Mouse (Mus musculus) heart, postnatal 10 days (tissue): Measurements from ENCODE around the gene Agfg1. TPM values are rescaled to one million over a fixed set of nuclear protein-coding genes. Genes with fewer than 3 reads are reported as not detected.

Source experiments
- DNase-seq, 2 experiments: peaks; one replicate each; pipeline ENCODE4 v3.0.0; 2021
- intact Hi-C: fragments of 180-260 bp; cut with DNase I; formaldehyde crosslinking; loops from one replicate; pipeline ENCODE4 v1.15.1; 2025
- total RNA-seq, 2 experiments: library from RNA; stranded (reverse); gene quantifications; 2 replicates each; pipeline ENCODE4 v1.2.3; 2021

Gene Agfg1
- 10 to 100 TPM; 39.9 to 43.2 TPM for total RNA-seq

DNA sequence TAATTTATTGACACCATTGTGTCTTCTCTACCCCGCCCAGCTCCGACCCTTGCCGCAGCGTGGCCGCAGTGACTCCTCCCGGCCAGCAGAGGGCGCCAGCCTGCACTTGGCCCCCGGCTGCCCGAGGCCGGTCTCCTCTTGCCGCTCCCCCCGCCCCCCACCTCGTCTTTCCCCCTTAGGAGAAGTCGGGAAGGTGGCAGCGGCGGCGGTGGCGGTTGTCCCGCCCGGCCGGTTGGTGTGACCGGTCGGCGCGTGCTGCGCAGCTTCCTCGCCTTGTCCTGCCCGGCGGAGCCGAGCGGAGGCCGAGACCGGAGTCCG lies at the start of gene Agfg1:
Gene Agfg1 (plus strand): TSS at position 188 of the 318 bp plus-strand sequence.
- intact Hi-C loops = loop anchor here (2.0 to 5.0 kb wide), 4 partner anchors 43 to 148 kb away; no protein-coding TSS in a partner anchor
- peak; percentile 94 to 96 for DNase-seq

DNA sequence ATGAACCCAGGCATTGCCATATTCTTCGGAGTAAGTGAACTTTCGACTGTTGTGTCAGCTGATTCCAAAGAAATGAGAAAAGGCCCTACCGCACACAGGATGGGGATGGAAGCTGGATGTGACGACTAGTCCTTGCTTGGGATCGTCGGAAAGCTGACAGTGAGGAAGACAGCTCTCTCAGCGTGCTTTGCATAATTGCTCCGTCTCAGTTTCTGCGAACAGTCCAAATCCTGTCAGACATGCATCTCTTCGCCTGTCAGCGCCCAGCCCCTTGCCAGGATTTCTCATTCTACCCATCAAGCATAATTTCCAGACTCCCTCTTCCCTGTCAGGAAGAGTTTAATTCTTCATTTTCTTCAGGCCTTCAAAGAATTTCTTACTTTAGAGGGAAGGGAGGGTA lies 48.2 kb upstream of the Agfg1 start:
- DNase-seq = no peak
- intact Hi-C loops = no loop called here

GRCm38 (mm10) chr1:82792238-82792637 lies 47.0 kb upstream of the Agfg1 start:
- DNase-seq = no peak
- intact Hi-C loops = no loop called here

- no peak for DNase-seq
- intact Hi-C loops = no loop called here
These were observed 46.2 kb upstream of the Agfg1 start for GRCm38 (mm10) chr1:82793110-82793509.

GRCm38 (mm10) chr1:82793986-82794385 lies 45.3 kb upstream of the Agfg1 start:
- intact Hi-C loops = no loop called here
- DNase-seq = no peak

DNA sequence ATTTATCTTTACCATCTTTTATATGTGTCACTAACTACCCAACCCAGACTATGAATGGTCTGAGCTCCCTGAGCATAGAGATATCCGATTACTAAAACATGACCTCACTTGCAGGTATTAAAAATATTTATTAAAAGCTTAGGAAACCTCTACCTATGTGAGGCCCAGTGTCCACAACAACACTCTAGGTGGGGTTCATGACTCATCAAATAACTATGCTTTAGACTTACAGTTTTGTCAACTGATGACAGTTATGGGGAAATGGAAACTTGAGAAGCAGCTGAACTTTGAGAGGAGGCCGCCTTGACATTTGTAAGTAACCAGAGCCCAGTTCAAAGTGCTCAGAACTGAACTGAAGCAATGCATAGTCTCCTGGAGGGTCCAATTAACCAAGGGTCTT lies 44.1 kb upstream of the Agfg1 start:
- no peak for DNase-seq
- intact Hi-C loops = no loop called here

- intact Hi-C loops = no loop called here
- DNase-seq = peak in 1 of 2 experiments; percentile 9
These were observed 43.4 kb upstream of the Agfg1 start for GRCm38 (mm10) chr1:82795702-82796443.

GRCm38 (mm10) chr1:82797088-82797487 lies 42.2 kb upstream of the Agfg1 start:
- no peak for DNase-seq
- intact Hi-C loops = no loop called here

- no peak for DNase-seq
- intact Hi-C loops = no loop called here
These were observed 41.0 kb upstream of the Agfg1 start for GRCm38 (mm10) chr1:82798304-82798703.

- no peak for DNase-seq
- intact Hi-C loops = no loop called here
These were observed 40.4 kb upstream of the Agfg1 start for GRCm38 (mm10) chr1:82798922-82799321.

DNA sequence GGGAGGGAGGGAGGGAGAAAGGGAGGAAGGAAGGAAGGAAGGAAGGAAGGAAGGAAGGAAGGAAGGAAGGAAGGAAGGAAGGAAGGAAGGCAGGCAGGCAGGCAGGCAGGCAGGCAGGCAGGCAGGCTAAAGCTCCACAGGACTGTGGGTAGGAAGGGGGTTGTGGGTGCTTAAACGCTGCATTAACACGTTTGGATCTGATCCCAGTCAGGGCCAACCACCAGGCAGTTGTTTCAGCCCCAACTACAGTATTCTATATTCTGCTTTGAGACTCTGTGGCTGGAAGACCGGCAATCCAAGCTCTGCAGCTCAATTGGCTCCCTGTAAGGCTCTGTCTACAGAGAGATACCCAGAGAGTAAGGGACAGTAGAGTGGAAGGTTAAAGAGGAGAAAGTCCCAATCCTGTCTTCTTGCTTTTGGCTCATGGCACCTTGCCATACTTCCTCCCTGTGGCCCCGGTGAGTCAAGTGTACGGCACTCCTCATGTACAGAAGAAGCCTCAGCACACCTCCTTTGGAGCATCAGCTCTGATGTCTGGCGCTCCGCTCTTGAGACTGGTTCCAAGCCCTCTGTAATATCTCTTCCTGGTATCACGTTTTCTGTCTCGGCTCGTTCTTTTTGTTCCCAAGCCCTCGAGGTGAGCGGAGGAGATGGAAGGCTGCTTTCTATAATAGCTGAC lies 38.0 kb upstream of the Agfg1 start:
- DNase-seq = no peak
- intact Hi-C loops = no loop called here

DNA sequence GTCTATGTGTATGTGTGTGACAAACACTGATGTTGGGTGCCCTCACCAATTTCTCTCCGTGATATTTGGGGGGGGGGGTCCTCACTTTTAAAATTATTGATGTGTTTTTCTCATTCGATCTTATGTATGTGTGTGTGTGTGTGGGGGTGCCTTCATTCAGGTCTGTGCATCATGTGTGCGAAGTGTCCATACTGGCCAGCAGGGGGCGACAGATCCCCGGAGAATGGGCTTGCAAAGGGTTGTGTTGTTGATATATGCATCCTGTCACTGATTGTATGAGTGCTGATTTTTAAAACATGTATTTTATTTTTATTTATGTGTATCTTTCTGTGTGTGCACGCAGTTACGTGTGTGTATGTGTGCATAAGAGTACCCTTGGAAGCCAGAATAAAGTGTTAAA lies 35.7 kb upstream of the Agfg1 start:
- intact Hi-C loops = no loop called here
- DNase-seq = no peak

GRCm38 (mm10) chr1:82804059-82804458 lies 35.2 kb upstream of the Agfg1 start:
- no peak for DNase-seq
- intact Hi-C loops = no loop called here

- DNase-seq = peak; percentile 35 to 43
- intact Hi-C loops = no loop called here
These were observed 32.9 kb upstream of the Agfg1 start for GRCm38 (mm10) chr1:82806391-82806790.

GRCm38 (mm10) chr1:82807206-82807605 lies 32.1 kb upstream of the Agfg1 start:
- DNase-seq = no peak
- intact Hi-C loops = no loop called here

DNA sequence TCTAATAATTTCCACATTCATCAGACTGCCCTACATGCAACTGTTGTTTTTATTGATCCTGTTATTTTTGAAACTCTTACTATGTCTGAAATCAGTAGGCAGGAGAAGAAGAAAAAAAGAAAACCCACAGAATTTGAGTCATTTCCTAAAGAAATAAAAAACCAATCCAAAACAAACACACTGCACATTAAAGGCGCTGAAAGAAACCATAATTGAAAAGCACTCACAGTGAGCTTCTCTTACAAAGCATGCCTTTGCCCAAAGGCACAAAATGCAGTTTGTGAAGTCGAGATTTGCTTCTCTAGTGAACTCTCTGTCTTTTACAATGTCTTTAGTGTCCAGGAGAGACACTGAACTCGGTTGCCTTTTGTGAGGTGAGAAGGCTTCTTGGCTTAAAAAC lies 30.7 kb upstream of the Agfg1 start:
- intact Hi-C loops = no loop called here
- DNase-seq = no peak

GRCm38 (mm10) chr1:82811766-82812165 lies 27.5 kb upstream of the Agfg1 start:
- intact Hi-C loops = no loop called here

DNA sequence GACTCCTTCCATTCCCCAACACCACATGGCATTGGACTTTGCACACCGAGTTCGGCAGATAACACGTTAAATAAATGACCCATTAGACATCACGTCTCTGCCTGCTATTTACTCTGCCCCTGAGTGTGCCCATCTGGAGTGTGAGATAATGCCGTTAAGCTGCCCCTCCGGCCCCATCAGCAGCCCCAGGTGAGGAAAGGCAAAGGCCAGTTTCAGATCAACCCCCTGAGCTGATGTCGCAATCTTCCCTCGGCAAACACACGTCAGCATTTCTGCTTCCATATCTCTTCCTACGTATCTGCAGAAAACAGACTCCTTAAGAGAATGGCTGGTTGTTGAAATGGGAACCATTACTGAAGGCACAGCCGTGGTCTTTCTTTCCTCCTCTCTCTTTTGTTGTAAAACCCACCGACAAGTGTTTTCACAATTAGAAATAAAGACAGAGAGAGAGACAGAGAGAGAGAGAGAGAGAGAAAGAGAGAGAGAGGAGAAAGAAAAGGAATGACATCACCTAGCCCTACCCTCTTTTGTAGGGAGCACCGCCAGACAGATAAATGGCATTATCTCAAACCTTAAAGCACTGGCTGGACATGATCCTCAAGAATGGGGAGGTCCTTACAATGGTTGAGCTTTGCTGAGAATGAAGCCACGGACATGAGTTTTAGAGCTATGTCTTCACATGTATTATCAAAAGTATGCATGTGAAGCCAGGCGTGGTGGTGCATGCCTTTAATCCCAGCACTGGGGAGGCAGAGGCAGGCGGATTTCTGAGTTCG lies 23.2 kb upstream of the Agfg1 start:
- intact Hi-C loops = no loop called here
- DNase-seq = no peak

More at GRCm38 (mm10) chr1:82811766-82812165, 27.5 kb upstream of the Agfg1 start:
- no peak for DNase-seq

DNA sequence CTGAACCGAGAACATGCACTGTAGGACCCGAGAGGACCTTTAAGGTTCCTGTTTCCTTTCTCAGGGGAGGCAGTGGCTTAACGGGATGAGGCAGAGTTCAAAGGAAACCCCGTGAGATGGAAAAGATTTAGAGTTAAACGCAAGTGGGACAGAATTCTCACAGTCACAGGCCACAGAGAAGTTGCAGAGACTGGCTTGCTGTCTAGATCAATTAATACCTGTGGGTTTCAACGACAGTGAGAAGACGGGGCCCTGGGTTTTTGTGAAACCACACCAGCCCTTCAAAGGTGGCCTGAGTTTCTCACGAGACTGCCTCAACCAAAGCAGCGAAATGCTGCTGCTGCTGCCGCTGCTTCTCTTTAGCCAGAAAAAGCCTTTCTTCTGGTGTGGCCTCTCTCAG lies 19.9 kb upstream of the Agfg1 start:
- intact Hi-C loops = no loop called here
- DNase-seq = no peak

GRCm38 (mm10) chr1:82820179-82820578 lies 19.1 kb upstream of the Agfg1 start:
- intact Hi-C loops = no loop called here
- peak in 1 of 2 experiments; percentile 40 for DNase-seq

GRCm38 (mm10) chr1:82820626-82821186 lies 18.6 kb upstream of the Agfg1 start:
- intact Hi-C loops = no loop called here
- no peak for DNase-seq
